Mouse (Mus musculus) limb, embryonic 12.5 days (tissue): ENCODE measurements around the gene C1qtnf7. TPM values are rescaled to one million over a fixed set of nuclear protein-coding genes. Genes with fewer than 3 reads are reported as not detected.

Experiments used
- ATAC-seq: fragments of 200-750 bp; cut with Nextera tagmentation; 2 replicates; pipeline ENCODE4 v1.8.0; 2017; ENCODE audit warnings: low read depth, moderate TSS enrichment; ENCODE audit not compliant: insufficient number of reproducible peaks, insufficient read depth, low FRiP score, low TSS enrichment
- H3K27ac ChIP-seq: fragments of 300-500 bp; sonication (generic); 2 replicates; pipeline ENCODE4 v1.5.1; 2016; ENCODE audit warnings: mild to moderate bottlenecking, moderate library complexity
- H3K27me3 ChIP-seq: fragments of 300-500 bp; sonication (generic); 2 replicates; pipeline ENCODE4 v1.6.1; 2016; ENCODE audit warnings: mild to moderate bottlenecking, moderate library complexity
- H3K36me3 ChIP-seq: fragments of 300-500 bp; sonication (generic); 2 replicates; pipeline ENCODE4 v1.6.1; 2016; ENCODE audit warnings: mild to moderate bottlenecking, moderate library complexity
- H3K4me1 ChIP-seq: fragments of 300-500 bp; sonication (generic); replicated peaks from 2 replicates; pipeline ENCODE4 v1.6.1; 2016
- H3K4me2 ChIP-seq: fragments of 300-500 bp; sonication (generic); 2 replicates; pipeline ENCODE4 v1.6.1; 2016; ENCODE audit warnings: mild to moderate bottlenecking, moderate library complexity
- H3K4me3 ChIP-seq: fragments of 300-500 bp; sonication (generic); replicated peaks from 2 replicates; pipeline ENCODE4 v1.5.1; 2016; ENCODE audit warnings: mild to moderate bottlenecking
- H3K9ac ChIP-seq: fragments of 300-500 bp; sonication (generic); replicated peaks from 2 replicates; pipeline ENCODE4 v1.6.1; 2016; ENCODE audit warnings: mild to moderate bottlenecking, moderate library complexity
- H3K9me3 ChIP-seq: fragments of 300-500 bp; sonication (generic); 2 replicates; pipeline ENCODE4 v1.6.1; 2016; ENCODE audit warnings: mild to moderate bottlenecking, moderate library complexity
- WGBS: fragments of 180-500 bp; shearing (Covaris S2); methylation state at CpG from one replicate; pipeline ENCODE4 v1.1.7; 2016; 5-methylcytosine and 5-hydroxymethylcytosine counted together
- polyA plus RNA-seq: library from polyadenylated mRNA; unstranded; fragments of >200 nt; fragmentation: Nextera tagmentation; extraction: Ambion mirVana; gene quantifications from 2 replicates; pipeline ENCODE4 v1.2.1, GENCODE M21; 2016

The C1qtnf7 gene
- polyA plus RNA-seq, 1 experiment from 2014 or later, result 9.3 TPM

DNA sequence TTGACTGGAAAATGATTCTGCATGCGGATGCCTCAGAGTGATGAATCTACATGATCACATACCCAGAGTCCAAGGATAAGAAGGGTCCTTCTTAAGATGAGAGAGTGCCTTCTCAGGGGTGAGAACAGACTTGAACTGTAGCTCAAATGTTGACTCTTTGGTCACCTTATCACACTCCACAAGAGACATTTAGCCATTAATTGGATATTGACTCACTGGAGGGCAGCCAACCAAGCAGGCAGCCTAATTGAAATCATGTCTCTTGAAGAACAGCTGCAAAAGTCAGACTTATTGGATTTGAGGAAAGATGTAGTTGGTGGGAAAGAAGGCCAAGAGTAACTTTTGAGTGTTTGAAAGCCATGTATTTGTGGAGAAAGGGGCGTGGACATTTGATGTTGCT is 4.2 kb upstream of the C1qtnf7 start:
- 87% methylated on average over 2 of the region's 2 CpGs for WGBS
- Histone ChIP-seq H3K4me3 (no peak overlapping the region), H3K9me3 (no peaks in the 10 kb centered on the region), H3K27ac (no peak overlapping the region), H3K36me3 (no peaks in the 10 kb centered on the region), H3K9ac (no peak overlapping the region), H3K4me1 (peaks cover 10% of the 10 kb centered on the region), H3K27me3 (no peaks in the 10 kb centered on the region), H3K4me2 (no peak overlapping the region)
- no peak for ATAC-seq

DNA sequence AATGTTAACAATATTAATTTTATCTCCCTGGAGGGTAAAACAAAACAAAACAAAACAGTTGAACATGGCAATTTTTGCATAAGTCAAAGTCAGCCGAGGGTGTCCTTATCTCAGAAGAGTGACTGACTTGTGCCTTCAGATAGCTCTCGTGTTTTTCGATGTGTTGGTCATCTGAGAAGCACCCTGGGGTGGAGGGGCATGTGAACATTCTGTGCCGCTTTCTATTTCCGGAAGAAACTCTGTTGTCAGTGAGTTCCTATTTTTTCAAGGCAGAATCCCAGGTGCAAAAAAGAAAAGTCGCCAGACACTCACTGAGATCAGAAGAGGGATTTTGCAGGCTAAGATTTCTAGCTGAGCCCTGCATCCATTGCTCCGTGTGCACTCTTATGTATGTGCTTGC is 1.2 kb downstream of the C1qtnf7 start:
- Histone ChIP-seq H3K4me3 (0 out of 2 replicates have a peak overlapping the region, but pooled peaks have one; percentile 5), H3K9me3 (no peaks in the 10 kb centered on the region), H3K36me3 (no peaks in the 10 kb centered on the region), H3K9ac (no peak overlapping the region), H3K4me2 (peak overlapping the region; percentile 42), H3K4me1 (peaks cover 46% of the 10 kb centered on the region), H3K27ac (no peak overlapping the region), H3K27me3 (no peaks in the 10 kb centered on the region)
- WGBS, result 62% methylated on average over 7 of the region's 7 CpGs
- no peak for ATAC-seq

DNA sequence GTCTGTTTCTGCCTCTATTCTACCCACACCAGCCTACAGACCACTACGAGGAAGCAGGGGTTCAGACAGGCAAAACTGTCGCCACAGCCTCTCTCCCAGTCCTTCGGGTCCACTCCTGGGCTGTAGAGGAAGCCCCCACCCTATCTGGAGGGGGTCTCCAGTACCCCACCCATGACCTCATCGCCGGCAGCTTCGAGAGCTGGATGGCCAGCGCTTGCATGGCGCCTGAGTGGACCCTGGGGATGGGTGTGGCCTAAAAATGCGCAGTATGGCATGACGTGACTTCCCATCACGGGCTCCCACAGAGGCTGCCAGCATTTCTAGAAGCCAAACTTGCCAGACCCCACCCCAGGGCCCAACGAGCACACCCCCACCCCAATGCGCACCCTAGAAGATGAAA is 2.0 kb downstream of the C1qtnf7 start:
- H3K9ac ChIP-seq, result no peak overlapping the region
- 86% methylated on average over 13 of the region's 13 CpGs for WGBS
- H3K27ac ChIP-seq, result peak overlapping the region; percentile 12; the same call in 1 of the 2 replicates
- no peaks in the 10 kb centered on the region for H3K9me3 ChIP-seq
- peak overlapping the region; percentile 42 for H3K4me2 ChIP-seq
- H3K36me3 ChIP-seq, result no peaks in the 10 kb centered on the region
- ATAC-seq, result no peak
- peaks cover 52% of the 10 kb centered on the region for H3K4me1 ChIP-seq
- no peak overlapping the region for H3K4me3 ChIP-seq
- no peaks in the 10 kb centered on the region for H3K27me3 ChIP-seq

DNA sequence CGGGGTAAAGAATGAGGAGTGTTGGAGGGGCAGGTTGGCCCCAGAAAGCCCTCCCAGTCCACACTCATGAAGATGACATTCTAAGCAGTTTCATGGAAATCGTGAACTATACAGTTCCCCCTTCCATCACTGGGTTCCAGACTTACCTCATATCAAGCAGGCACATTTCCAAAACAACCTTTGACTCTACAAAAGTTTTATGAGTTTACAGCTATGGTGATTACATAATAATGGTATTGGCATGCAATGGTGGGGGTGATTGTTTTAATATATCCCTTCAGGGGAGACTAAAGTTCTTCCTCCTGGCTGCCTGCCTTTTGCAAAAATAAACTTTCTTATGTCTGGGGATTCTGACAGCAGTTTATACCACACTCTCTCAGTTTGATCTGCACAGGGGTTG is 4.6 kb downstream of the C1qtnf7 start:
- Histone ChIP-seq H3K9me3 (no peaks in the 10 kb centered on the region), H3K36me3 (no peaks in the 10 kb centered on the region), H3K4me1 (peaks cover 61% of the 10 kb centered on the region), H3K9ac (no peak overlapping the region), H3K4me2 (no peak overlapping the region), H3K27ac (0 out of 2 replicates have a peak overlapping the region, but pooled peaks have one; percentile 23), H3K27me3 (no peaks in the 10 kb centered on the region), H3K4me3 (no peak overlapping the region)
- no peak for ATAC-seq
- 66% methylated on average over 2 of the region's 2 CpGs for WGBS

DNA sequence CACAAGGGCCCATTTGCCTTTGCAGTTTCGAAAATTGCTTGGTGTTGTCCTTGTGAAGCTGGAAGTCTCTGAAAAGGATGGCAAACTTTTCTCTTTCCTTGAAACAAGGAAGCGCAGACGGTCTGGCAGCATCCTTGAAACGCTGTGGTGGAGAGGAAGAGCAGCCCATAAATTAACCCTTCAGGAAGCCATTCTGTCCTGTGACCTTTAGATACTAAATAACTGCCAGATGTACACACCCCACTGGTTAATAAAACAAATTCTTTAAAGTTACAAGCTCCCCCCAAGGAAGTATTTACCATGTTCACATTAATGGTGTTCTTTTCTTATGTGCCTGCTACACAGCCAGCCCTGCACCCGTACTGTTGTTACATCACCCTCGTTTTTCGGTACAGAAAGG is 6.0 kb downstream of the C1qtnf7 start:
- 37% methylated on average over 7 of the region's 7 CpGs for WGBS
- H3K36me3 ChIP-seq, result no peaks in the 10 kb centered on the region
- no peak for ATAC-seq
- no peak overlapping the region for H3K9ac ChIP-seq
- H3K9me3 ChIP-seq, result no peaks in the 10 kb centered on the region
- peaks cover 51% of the 10 kb centered on the region for H3K4me1 ChIP-seq
- no peak overlapping the region for H3K4me2 ChIP-seq
- 0 out of 2 replicates have a peak overlapping the region, but pooled peaks have one; percentile 17 for H3K27ac ChIP-seq
- H3K27me3 ChIP-seq, result no peaks in the 10 kb centered on the region
- no peak overlapping the region for H3K4me3 ChIP-seq

DNA sequence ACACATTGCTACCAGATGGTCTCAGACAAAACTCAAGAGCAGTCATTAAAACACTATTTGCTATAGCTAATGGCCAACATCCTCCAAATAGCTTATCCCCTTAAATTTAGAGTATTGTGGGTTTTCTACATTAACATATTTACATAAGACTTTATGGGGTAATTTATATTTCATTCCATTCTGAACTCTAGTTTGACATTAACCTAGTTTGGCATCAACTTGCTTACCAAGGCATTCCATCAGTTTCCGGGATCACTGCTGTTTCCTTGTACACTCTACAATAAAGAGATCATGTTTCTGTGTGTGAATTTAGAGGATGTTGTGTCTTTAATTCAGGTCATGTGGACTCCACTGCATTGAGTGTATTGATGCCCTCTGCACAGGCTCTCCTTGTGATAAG is 7.5 kb downstream of the C1qtnf7 start:
- Histone ChIP-seq H3K36me3 (no peaks in the 10 kb centered on the region), H3K27me3 (no peaks in the 10 kb centered on the region), H3K4me3 (no peak overlapping the region), H3K4me1 (peaks cover 37% of the 10 kb centered on the region), H3K27ac (0 out of 2 replicates have a peak overlapping the region, but pooled peaks have one; percentile 41), H3K9ac (no peak overlapping the region), H3K9me3 (no peaks in the 10 kb centered on the region), H3K4me2 (no peak overlapping the region)
- WGBS, result 35% methylated on average over 1 of the region's 1 CpGs
- no peak for ATAC-seq

DNA sequence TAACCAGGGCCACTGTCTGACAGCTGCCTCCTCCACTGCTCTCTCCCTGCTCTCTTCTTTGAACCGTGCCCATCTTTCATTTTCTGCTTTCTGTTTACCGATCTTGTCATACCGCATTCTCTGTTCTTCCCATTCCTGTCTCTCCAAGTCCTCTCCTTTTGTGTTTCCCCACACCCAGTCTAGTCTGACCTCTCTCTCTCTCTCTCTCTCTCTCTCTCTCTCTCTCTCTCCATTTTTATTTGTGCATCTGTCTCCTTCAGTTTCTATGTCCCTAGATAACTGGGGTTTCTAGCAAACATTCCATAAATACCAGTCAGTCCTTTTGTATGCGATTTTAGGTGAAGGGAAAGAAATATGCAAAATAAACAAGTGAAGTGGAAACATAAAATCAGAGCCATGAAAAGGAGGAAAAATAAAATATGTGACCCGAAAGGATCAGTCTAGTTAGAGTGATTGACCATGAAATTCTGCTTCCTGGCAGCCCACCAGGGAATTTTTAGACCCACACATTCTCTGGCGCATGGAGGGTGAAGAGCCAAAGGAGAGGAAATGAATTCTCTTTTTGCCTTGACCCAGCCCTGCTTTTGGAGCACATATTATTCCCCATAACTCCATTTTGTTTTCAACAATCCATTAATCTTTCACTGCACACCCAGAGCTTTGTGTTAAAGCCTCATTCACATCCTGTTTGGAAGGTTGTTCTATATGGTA is 11.7 kb downstream of the C1qtnf7 start:
- Histone ChIP-seq H3K4me1 (peaks cover 38% of the 10 kb centered on the region), H3K9me3 (no peaks in the 10 kb centered on the region), H3K36me3 (no peaks in the 10 kb centered on the region), H3K9ac (no peak overlapping the region), H3K27me3 (no peaks in the 10 kb centered on the region), H3K4me2 (no peak overlapping the region), H3K27ac (no peak overlapping the region), H3K4me3 (no peak overlapping the region)
- ATAC-seq, result no peak
- 72% methylated on average over 6 of the region's 6 CpGs for WGBS

DNA sequence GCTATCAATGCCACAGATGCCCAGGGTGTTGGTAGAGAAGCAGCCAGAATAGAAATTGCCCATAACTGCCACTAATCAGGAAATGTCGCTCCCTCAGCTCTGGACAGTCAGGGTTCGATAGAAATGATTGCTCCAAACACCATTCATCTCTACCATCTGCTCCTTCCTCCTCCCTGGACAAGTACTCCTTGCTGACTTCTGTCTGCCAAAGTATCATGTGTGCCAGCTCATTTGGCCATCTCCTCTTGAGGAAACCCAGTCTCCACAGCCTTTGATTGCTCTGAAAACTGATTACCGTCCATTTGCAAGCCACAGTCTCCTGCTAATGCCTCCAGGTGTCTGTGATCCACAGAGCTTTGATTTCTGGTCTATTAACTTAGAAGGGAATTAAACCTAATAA is 14.8 kb downstream of the C1qtnf7 start:
- peak overlapping the region; percentile 42; the same call in 1 of the 2 replicates for H3K27ac ChIP-seq
- H3K4me2 ChIP-seq, result no peak overlapping the region
- ATAC-seq, result no peak
- H3K27me3 ChIP-seq, result no peaks in the 10 kb centered on the region
- no peaks in the 10 kb centered on the region for H3K36me3 ChIP-seq
- 47% methylated on average over 3 of the region's 3 CpGs for WGBS
- H3K4me1 ChIP-seq, result peaks cover 27% of the 10 kb centered on the region
- no peak overlapping the region for H3K4me3 ChIP-seq
- no peaks in the 10 kb centered on the region for H3K9me3 ChIP-seq
- H3K9ac ChIP-seq, result no peak overlapping the region

DNA sequence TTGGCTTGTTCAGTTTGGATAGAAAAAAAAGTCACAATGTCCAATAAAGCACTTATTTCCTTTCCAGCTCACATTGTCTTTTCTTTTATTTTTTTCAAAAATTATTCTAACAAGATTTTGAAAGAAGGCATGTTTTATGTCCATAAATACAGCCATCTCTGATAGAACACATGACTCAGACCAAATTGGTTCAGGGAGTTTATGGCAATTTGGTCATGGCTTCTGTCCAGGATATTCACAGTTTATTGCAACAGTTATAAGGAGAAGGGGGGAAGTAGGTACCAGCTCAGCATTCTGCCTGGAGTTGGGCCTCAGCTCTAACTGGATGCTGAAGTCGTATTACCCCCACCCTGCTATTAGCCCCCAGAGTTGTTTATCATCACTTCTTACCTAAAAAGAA is 15.5 kb downstream of the C1qtnf7 start:
- Histone ChIP-seq H3K27ac (no peak overlapping the region), H3K4me3 (no peak overlapping the region), H3K4me2 (no peak overlapping the region), H3K27me3 (no peaks in the 10 kb centered on the region), H3K4me1 (peaks cover 27% of the 10 kb centered on the region), H3K36me3 (no peaks in the 10 kb centered on the region), H3K9me3 (no peaks in the 10 kb centered on the region), H3K9ac (no peak overlapping the region)
- WGBS, result 43% methylated on average over 1 of the region's 1 CpGs
- ATAC-seq, result no peak

DNA sequence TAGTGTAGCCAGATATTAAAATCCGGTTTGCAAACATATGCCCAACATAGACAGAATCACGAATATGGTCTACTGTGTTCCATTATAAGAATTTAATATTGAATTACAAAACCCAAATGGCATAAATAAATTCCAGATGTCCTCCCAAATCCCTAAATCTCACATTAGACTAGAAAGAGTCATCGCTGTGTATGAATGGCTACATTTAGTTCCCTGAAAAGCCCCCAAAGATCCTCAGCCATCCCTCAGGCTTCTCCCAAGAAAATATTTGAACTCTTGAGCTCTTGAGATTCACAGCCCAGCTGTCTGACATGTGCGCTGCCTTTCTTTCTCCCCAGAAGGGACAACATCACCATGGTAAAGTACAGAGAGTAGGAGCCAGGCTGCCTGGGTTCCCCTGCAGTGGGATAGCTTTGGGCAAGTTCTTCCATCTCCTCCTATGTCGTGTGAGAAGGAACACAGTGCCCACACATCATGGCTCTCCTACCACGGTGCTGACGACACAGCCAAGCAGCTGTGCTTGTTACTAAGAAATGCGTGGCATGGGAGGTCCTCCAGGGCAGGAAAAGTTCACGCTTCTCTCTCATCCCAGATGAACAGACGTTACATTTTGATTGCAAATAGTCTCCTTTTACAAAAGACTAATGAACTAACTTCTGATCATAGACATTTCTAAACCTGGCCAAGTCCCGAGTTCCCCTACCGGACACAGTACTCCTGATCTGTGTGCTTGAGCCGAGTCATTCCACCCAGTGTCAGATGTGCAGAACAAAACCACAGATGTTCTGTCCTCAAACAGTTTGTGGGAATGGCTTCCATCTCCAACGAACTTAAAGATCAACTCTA is 23.2 kb downstream of the C1qtnf7 start:
- H3K9ac ChIP-seq, result no peak overlapping the region
- no peaks in the 10 kb centered on the region for H3K9me3 ChIP-seq
- ATAC-seq, result no peak; the same call in 1 of the 2 replicates
- no peak overlapping the region for H3K4me3 ChIP-seq
- no peaks in the 10 kb centered on the region for H3K36me3 ChIP-seq
- no peaks in the 10 kb centered on the region for H3K27me3 ChIP-seq
- 33% methylated on average over 14 of the region's 14 CpGs for WGBS
- peak overlapping the region; percentile 57; the same call in 1 of the 2 replicates for H3K27ac ChIP-seq
- peaks cover 15% of the 10 kb centered on the region for H3K4me1 ChIP-seq
- peak overlapping the region; percentile 18; the same call in 1 of the 2 replicates for H3K4me2 ChIP-seq

DNA sequence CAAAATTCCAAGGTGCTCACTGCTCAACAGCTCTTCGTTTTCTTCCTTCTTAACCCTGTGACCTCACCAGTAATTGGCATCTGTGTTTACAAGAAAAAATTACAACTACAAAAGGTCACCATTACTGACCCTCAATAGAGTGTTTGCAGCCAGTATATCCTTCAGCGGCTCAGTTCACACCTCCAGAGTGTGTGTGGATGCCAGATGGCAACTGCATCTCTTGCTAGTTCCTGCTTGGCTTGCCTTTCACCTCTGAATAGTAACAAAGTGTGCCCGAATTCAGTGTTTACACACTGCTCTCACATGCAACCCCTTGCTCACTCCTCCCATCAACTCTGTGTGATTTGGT is 23.8 kb downstream of the C1qtnf7 start:
- peak; percentile 23; the same call in 1 of the 2 replicates for ATAC-seq
- WGBS, result 11% methylated on average over 3 of the region's 3 CpGs
- 0 out of 2 replicates have a peak overlapping the region, but pooled peaks have one; percentile 57 for H3K27ac ChIP-seq

More for the DNA sequence above, 23.8 kb downstream of the C1qtnf7 start:
- H3K9me3 ChIP-seq, result peaks cover 4% of the 10 kb centered on the region; the same call in 1 of the 2 replicates
- H3K4me1 ChIP-seq, result peaks cover 15% of the 10 kb centered on the region
- no peak overlapping the region for H3K9ac ChIP-seq
- no peaks in the 10 kb centered on the region for H3K27me3 ChIP-seq
- H3K4me2 ChIP-seq, result no peak overlapping the region
- H3K36me3 ChIP-seq, result no peaks in the 10 kb centered on the region
- H3K4me3 ChIP-seq, result no peak overlapping the region
